Mouse (Mus musculus) heart, postnatal 14 days (tissue): ENCODE data around the gene Vash2. TPM values are rescaled to one million over a fixed set of nuclear protein-coding genes. Genes with fewer than 3 reads are reported as not detected.

Experiments
- DNase-seq, 2 experiments: peaks; one replicate each; pipeline ENCODE4 v3.0.0; 2021 to 2022
- intact Hi-C: fragments of 180-260 bp; cut with DNase I; formaldehyde crosslinking; loops from one replicate; pipeline ENCODE4 v1.15.1; 2025
- total RNA-seq, 2 experiments: library from RNA; stranded (reverse); gene quantifications; 2 replicates each; pipeline ENCODE4 v1.2.3; 2021

Vash2 gene
- total RNA-seq, 2 experiments from 2014 or later: 1.4 to 1.7 TPM

DNA sequence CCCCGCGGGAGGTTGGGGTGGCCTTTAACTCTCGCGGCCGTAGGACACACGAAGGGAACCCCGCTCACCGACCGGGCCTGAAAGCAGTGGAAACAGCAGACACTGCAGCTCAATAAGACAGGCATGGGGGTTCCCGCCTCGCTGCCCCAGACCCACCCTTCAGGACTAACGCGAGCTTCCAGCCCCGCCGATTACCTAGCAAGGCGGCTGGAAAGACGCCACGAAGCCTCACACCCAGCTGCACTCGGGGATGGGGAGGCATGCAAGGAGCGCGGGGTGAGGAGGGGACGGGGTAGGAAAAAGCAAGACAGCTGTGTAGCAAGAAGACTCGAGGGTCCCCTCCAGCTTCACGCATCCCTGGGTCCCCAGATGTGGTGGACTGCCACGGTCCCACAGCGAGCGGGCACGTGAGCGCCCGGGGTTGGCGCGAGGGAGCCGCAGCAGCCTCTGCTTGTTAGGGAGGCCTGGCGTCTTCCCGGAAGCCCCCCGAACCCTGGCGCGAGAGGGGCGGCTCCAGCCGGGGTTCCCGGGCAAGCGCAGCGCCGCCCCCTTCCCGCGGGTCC, 504 bp downstream of the Vash2 start:
- intact Hi-C loops: loop anchor here (5.0 kb wide), 1 partner anchor 49 kb away; the partner anchor contains the start of gene Flvcr1
- DNase-seq: peak in 1 of 2 experiments; percentile 49

DNA sequence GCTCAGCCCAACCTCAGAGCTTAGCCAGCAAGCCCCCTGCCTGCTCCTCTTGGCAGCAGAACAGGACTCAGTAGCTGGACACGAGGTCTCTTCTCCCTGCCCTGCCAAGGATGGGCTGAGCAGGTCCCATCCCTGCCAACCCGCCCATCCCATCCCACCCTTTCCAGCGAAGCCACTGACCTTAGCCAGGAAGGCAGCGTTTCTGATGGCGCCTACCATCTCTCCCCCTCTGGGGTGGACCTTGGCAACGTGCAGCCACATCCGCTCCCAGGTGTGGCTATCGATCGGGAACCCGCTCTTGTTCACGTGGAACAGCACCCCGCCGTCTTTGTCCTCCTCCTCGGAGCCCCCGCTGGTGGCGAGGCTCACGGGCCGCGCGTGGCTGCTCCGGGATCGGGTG, 1.1 kb downstream of the Vash2 start:
- DNase-seq: no peak
- intact Hi-C loops: loop anchor here (5.0 kb wide), 1 partner anchor 49 kb away; the partner anchor contains the start of gene Flvcr1

DNA sequence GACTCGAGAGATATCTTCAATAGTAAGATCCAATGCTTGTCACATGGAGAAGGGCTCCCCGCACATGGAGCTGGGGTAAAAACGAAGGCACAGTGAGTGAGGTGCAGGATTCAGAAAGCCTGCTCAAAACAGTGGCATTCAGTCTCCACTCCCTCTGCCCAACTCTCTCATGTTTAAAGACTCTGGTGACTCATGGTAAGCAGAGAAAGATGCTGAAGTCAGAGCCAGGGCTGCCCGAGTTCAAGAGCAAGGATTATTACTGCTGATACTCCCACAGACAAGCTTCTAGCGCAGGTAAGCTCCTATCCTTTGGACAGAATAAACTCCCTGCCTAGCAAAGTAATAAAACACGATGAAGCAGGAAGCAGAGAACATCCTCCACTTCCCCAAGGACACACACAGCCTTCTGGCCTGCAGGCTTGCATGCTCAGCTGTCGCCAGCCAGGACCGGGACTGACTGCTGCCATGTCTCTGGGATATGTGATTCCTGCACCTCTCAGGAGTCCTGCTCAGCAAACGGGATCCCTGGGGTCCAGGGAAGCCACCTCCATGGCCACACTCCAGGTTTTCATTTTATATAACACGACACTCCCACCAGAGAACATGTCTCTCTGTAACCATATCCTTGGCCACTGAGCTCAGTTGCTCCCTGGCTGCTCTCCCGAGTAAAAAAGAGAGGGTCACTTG, 2.1 kb downstream of the Vash2 start:
- no peak for DNase-seq
- intact Hi-C loops: loop anchor here (5.0 kb wide), 1 partner anchor 50 kb away; the partner anchor contains the start of gene Flvcr1

DNA sequence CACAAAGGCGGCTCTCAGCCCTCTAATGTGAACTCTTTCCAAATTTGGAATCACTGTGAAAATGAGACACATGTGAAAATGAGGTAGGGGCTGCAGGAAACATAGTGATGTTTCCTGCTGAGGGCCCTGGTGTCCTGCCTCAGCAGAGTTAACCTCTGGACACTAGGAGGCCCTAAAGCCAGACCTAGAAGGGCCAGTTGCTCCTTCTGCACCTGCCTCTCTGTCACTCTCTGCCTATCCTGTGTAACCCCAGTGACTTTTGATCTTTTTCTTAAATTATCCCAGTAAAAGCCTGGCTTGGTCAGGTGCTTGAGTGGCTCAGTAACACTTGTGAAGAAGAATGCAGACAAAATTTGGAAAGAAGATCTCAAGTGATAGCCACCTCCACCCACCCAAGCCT, 4.3 kb downstream of the Vash2 start:
- intact Hi-C loops: loop anchor here (5.0 kb wide), 1 partner anchor 52 kb away; the partner anchor contains the start of gene Flvcr1
- DNase-seq: no peak

DNA sequence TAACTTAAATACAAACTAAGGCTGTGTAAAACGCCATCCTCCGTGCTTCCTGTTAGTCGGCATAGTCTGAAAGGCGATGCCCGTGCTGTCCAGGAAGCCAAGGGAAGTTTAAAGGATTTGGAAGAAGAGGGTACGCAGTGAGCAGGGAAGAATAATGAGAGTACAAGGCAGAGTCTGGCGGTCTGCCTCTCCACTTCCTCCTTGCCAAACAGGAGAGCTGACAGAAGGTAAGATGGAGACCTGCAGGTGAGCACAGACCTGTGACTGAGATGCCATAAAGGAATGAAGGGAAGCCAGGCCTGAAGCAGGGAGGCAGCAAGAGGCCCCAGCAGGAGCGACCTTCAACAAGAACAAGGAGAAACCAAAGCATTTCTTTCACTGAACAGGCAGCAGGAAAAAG, 4.9 kb downstream of the Vash2 start:
- intact Hi-C loops: no loop called here
- no peak for DNase-seq

DNA sequence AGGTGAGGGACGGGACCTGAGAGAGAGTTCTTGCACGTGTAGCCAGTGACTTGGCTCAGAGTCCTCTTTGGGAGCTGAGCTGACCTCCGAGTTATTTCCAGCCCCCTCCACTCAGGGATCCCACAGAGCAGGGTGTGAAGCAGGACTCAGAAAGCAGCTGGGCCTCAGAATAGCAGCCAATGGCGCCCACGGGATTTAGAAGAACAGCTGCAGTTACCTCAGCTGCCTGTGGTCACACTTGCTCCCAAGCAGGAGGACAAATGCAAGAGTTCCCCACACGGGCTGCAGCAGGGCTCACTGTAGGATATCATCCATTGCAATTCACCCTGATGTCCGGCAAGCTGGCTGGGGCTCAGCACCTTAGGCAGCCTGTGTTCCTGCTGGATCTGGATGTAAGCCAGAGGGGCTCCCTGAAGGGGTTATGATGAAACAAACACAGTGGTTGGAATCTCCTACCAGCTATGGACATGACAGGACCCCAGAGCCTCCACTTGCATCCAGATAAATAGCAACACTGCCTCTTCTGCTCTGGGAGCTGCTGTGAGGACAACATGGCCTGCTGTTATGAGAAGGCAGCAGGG, 6.4 kb downstream of the Vash2 start:
- intact Hi-C loops: no loop called here
- peak; percentile 62 to 72 for DNase-seq

DNA sequence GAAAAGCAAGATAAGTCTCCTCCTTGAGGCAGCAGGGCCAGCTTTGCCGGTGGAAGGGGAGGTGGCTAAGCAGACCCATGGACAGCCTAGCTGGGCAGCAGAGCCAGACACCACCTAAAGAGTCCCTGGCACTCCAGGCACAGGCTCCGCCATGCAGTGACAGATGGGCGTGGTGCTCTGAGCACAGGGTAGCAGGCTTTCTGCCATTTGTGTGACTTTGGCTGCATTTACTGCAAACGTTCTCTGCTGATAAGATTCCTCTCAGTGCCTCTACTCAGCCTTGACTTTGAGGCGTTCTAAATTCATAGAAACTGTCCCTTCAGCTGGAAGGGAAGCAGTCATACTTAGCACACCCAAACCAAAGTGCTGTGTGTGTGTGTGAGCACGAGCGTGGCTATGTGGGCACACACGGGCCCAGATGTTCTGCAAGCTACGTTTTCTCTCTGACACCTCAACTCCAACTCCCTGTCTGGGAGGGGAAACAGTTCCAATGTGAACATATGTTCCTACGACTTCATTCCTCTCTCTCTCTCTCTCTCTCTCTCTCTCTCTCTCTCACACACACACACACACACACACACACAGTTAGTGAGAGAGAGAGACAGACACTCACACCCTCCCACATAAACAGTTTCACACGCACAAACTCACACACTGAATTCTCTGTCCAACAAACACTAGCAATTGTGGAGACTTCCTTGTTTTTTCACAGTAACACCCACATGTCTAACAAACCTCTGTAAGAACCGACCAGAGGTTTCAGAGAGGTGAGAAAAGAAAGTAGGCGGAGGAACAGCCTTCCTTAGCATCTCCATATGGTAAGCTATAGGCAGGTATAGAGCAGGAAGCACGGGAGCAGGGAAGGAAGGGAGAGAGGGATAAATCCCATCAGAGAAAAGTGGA, 7.1 kb downstream of the Vash2 start:
- DNase-seq: peak; percentile 22 to 31
- intact Hi-C loops: no loop called here

DNA sequence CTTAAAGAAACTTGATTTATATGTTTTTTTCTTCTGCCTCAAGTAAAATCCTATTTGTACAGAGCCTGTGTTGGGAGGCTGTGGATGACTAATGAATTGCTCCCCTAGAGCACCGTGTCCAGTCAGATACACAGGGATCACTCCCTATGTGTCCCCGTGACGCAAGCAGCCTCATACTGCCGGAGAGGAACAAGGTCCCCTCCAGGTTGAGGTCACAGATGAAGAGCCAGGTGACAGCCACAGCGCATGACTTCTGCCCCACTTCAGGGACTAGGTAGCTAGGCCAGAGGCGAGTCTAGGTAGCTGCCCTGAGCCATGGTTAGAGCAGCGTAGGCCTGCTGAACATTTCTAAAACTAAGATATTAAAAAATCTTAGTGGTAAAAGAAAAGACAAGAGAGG, 11.1 kb downstream of the Vash2 start:
- intact Hi-C loops: no loop called here
- DNase-seq: no peak

DNA sequence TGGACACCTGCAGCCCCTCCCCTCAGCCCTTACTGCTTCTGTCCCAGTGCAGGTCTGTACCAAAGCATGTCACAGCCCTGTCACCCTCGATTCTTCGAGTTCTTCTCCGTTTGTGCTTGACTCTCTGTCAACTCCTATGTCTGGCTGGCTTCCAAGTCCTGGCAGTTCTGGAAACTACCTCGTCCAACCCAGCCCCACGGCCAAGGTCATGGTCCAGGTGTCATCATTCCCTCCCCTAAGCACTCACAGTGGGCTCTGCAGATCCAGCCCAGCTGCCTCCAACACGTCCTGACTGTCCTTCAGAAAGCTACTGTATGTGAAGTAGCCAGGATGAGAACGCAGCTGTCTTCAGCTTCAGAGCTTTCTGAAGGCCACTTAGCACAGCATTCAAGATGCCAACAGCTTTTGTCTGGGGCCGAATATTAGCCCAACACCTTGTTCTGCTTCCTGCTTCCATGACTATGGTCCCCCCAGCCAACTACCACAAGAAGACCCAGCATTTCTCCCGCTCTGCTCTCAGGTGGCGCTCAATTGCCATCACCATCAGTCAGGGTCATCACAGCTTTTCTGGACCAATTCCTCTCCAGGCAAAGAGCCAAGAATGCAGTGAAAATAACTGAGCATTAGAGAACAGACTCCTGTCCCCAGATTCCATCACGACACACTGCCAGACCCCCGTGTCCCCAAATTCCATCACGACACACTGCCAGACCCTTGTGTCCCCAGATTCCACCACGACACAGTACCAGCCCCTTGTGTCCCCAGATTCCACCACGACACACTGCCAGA, 13.9 kb downstream of the Vash2 start:
- intact Hi-C loops: no loop called here
- peak in 1 of 2 experiments; percentile 43 for DNase-seq

DNA sequence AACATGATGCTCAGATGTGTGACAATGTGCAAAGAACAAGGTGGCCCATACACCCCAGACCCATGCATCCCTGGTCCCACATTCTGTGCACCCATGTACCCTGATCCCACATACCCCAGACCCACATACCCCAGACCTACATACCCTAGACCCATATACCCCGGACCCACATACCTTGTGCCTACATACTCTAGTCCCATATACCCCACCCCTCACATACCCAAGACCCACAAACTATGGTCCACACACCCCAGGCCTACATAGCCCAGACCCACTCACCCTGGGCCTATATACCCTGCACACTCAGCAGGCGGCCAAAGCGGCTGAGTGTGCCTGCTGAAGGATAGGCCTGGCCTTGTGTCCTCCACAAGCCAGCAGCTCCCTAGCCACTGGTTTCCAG, 16.3 kb downstream of the Vash2 start:
- intact Hi-C loops: no loop called here
- DNase-seq: no peak

DNA sequence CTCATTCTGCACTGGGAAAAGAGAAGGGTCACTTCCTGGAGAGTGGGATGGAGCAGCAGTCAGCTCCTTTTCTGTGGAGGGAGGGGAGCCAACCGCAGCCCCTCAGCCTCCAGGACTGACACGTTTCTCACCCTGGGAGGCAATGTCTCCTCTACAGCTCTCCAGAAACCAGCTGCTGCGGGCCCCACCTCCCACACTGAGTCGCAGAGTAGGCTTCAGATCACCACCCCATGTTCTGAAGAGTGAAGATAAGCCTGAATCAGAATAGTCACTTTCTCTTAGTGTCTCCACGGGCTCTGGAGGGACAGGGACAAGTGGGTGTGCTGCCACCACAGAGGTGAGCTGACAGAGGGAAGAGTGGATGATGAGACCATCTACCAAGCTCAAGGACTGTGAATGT, 20.3 kb downstream of the Vash2 start:
- DNase-seq: no peak
- intact Hi-C loops: no loop called here

DNA sequence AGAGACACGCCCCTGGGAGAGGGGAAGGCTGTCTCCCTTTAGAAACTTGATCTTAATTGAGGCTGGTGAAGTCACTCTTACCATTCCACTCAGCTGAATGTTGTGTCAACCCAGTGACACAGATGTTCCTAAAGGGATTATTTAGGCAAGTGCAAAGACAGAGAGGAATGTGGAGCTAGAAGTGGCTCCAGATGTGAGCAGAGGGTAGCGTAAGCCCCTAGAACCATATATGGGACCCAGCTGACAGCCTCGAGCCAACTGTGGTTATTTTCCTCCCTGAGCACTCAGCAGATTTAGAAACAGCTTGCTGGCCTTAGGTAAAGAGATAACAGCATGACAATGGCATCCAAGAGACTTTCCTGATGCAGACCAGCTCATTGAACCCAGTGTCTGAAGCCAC, 26.1 kb downstream of the Vash2 start:
- no peak for DNase-seq
- intact Hi-C loops: no loop called here

DNA sequence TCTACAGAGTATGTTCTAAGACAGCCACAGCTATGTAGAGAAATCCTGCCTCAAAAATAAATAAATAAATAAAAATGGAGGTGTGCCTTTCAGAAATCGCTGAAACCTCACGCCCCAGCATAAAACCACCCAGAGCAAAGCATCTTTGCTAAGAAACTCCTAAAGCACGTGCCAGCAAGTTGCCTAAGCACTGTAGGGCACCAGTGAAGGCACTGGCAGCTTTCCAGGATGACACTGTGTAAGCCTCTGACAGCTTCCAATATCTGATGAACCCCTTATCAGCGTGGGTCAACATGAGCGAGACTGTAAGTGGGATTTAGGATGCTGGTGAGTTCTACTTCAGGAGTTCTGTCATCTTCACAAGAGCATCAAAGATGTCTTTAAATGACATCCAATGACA, 28.1 kb downstream of the Vash2 start:
- DNase-seq: no peak
- intact Hi-C loops: no loop called here

DNA sequence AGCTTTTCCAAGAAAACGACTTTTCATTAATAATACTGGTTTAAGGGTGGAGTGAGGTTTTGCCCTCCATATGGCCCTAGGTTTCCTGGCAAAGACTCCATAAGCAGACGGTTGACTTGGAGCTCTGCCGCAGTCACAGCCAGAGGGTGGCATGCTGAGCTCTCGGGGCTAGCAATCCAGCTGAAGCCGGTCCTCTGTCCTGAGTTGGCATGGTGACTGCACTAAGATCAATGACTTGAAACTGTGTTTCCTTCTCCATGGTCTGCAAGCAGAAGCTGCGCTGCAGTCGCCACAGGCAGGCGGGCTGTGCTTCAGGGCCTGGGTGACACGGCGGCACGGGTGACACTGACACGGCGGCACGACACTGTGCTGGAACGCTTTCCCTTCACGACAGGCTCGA, 30.2 kb downstream of the Vash2 start:
- no peak for DNase-seq
- intact Hi-C loops: loop anchor here (10.0 kb wide), 1 partner anchor 326 kb away; no protein-coding TSS in a partner anchor

DNA sequence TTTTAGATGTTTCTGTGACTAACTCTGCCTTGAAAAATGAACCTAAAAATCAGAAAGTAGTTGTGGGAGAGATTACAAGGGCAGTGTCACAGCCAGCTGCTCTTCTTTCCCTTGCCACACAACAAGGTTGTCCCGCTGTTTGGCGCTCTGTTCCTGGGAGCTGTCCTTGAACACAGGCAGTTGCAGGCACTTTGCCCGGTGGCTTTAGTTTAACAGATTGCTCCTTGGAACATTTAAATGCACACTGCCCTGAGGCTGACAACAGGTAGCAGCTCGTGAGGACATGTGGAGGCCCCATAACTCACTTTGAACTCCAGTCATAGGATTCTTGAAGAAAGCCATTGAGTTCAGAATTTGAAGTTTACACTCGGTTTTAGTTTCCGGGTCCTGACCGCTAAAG, 30.7 kb downstream of the Vash2 start:
- no peak for DNase-seq
- intact Hi-C loops: loop anchor here (10.0 kb wide), 1 partner anchor 326 kb away; no protein-coding TSS in a partner anchor

DNA sequence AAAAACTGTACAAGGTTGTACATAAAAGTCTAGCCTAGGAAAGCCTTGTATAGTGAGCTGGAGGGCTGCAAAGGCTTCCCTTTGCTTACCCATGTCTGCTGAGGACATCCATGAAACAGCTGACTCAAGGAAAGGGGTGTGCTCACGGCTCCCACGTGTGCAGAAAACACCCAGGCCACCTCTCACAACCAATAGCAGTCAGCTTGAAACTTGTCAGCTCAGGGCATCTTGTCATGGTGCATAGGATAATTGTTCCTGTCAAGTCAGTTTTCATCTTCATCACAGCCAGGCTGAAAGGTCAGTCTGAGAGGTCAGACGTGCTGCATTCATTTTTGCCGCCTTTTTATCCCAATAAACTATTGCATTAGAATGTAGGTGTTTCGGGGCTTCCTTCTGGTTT, 31.1 kb downstream of the Vash2 start:
- DNase-seq: no peak
- intact Hi-C loops: loop anchor here (10.0 kb wide), 1 partner anchor 327 kb away; no protein-coding TSS in a partner anchor

DNA sequence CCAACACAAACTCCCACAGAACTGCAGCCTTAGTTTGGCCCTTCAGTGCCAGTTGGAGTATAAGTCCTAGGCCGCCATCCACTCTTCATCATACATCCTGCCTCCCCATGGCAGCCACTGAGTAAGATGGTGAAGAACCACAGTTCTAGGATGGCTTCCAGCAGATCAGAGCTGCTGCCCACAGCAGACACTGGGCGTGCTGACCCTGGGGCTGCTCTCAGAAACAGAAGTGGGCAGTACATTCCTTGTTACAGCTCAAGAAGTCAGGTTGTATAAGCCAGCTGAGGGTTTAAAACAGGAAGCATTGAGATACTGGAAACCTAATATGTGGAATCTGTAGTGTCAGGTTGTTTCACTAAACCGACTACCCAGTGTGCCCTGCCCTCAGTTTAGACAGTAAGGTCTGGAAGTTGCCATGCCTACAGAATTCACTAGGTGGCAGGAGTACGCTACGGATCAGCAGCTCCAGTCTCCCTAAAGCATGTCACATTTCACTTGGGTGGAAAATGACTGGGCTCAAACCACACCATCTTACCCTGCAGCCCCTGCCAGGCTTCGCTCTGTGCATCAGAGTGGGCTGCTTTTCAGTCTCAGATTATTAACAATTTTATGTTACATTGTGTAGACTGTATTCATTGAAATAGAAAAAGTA, 34.9 kb downstream of the Vash2 start:
- intact Hi-C loops: loop anchor here (1.0 to 10.0 kb wide), 3 partner anchors 131 to 331 kb away; no protein-coding TSS in a partner anchor
- DNase-seq: peak; percentile 74 to 82

DNA sequence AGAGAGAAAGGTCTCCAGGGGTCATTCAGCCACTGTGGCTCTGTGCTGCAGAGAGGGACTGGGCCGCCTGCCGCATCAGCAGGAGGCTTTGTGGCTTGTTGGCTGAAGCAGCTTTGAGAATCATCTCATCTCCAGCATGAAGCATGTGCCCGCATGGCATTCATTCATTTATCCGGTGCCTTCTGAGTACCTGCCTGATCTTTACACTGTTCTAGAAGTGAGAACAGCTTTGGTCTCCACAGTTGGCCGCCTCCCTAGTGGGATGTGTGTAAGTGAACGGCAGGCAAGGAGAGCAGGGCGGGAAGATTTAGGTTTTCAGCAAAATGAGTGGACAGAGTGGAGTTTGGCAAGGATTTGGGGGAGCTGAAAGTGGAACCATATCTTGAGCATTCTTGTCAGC, 39.3 kb downstream of the Vash2 start:
- intact Hi-C loops: loop anchor here (5.0 to 10.0 kb wide), 2 partner anchors 187 to 335 kb away; no protein-coding TSS in a partner anchor
- DNase-seq: no peak

DNA sequence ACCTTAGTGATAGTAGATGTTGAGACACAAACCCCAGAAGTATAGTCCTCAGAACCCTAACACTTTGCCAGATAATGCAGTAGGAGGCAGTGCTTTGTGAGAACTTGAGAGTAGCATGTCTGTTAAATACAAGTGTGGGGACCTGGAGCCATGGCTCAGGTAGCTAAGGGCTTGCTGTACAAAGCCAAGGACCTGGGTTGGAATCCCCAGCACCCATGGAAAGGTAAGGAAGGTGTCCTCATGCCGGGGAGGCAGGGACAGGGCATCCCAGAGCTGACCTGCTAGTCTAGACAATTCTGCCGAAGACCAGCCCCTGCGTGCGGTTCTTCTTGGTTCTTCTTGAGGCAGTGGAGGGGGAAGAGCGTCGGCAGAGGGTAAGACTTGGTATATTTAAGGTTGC, 48.9 kb downstream of the Vash2 start:
- intact Hi-C loops: no loop called here
- no peak for DNase-seq
